Mouse (Mus musculus) lung, adult 2 months (tissue): Measurements from ENCODE around the gene Mcm2.

ENCODE experiments used
- CTCF ChIP-seq: fragments of 200-500 bp; IDR thresholded peaks from 2 replicates; pipeline ENCODE4 v1.5.1; 2011; ENCODE audit warnings: mild to moderate bottlenecking, low read length, control low read depth; ENCODE audit not compliant: insufficient read depth
- POLR2A ChIP-seq: fragments of 200-500 bp; IDR thresholded peaks from 2 replicates; pipeline ENCODE4 v1.6.1; 2011; ENCODE audit warnings: low read depth, mild to moderate bottlenecking, control low read depth, low read length, borderline replicate concordance; ENCODE audit errors: extremely low read depth

- no peak for TF ChIP-seq CTCF
- TF ChIP-seq POLR2A, result no peak
Observed at GRCm38 (mm10) chr6:88939281-88940089, 40.9 kb upstream of the Mcm2 start.
